Mouse (Mus musculus) megakaryocyte, embryonic 14.5 days (primary cell): ENCODE data around the gene Capn1. TPM values are rescaled to one million over a fixed set of nuclear protein-coding genes. Genes with fewer than 3 reads are reported as not detected.

ENCODE experiments used
- H3K27me3 ChIP-seq: replicated peaks from 2 replicates; pipeline ENCODE3; 2012; ENCODE audit warnings: inconsistent platforms
- H3K36me3 ChIP-seq: replicated peaks from 2 replicates; pipeline ENCODE3; 2012; ENCODE audit warnings: low read length, inconsistent platforms, mixed read lengths
- H3K4me1 ChIP-seq: 2 replicates; pipeline ENCODE4 v1.6.1; 2012; ENCODE audit warnings: inconsistent platforms
- H3K4me3 ChIP-seq: replicated peaks from 2 replicates; pipeline ENCODE3; 2012; ENCODE audit warnings: moderate library complexity, mild to moderate bottlenecking, inconsistent platforms
- H3K9me3 ChIP-seq: 2 replicates; pipeline ENCODE4 v1.6.1; 2012; ENCODE audit warnings: inconsistent platforms
- FLI1 ChIP-seq: IDR thresholded peaks from 2 replicates; pipeline ENCODE4 v1.6.1; 2012; ENCODE audit warnings: low read length, inconsistent platforms, mixed read lengths
- GATA1 ChIP-seq: IDR thresholded peaks from 3 replicates; pipeline ENCODE4 v1.6.1; 2012; ENCODE audit warnings: mixed read lengths, low read length, inconsistent platforms, borderline replicate concordance
- polyA plus RNA-seq: library from polyadenylated mRNA; stranded (reverse); fragments of >175 nt; gene quantifications from 2 replicates; pipeline ENCODE4 v1.2.3, GENCODE M21; 2012; ENCODE audit warnings: low replicate concordance; ENCODE audit not compliant: insufficient read depth

Capn1 gene
- polyA plus RNA-seq, 1 experiment, result 66.2 TPM

DNA sequence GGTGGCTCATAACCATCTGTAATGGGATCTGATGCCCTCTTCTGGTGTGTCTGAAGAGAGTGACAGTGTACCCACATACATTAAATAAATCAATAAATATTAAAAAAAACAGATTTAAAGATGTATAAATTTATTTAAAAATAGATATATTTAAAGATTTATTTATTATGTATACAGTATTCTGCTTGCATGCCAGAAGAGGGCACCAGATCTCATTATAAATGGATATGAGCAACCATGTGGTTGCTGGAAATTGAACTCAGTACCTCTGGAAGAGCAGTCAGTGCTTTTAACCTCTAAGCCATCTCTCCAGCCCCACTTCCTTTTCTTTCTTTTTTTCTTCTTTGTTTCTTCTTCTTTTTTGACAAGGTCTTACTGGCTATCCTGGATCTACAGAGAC lies 24.3 kb upstream of the Capn1 start:
- TF ChIP-seq FLI1, result no peak
- TF ChIP-seq GATA1, result no peak
- Histone ChIP-seq H3K4me1 (peaks cover 32% of the 10 kb centered on the region), H3K4me3 (no peak overlapping the region), H3K9me3 (no peaks in the 10 kb centered on the region), H3K36me3 (no peaks in the 10 kb centered on the region), H3K27me3 (peaks cover 2% of the 10 kb centered on the region)

GRCm38 (mm10) chr19:6038326-6038725 lies 22.6 kb upstream of the Capn1 start:
- Histone ChIP-seq H3K27me3 (peaks cover 2% of the 10 kb centered on the region), H3K4me3 (no peak overlapping the region), H3K4me1 (peaks cover 24% of the 10 kb centered on the region), H3K36me3 (no peaks in the 10 kb centered on the region), H3K9me3 (no peaks in the 10 kb centered on the region)
- no peak for TF ChIP-seq GATA1
- no peak for TF ChIP-seq FLI1

GRCm38 (mm10) chr19:6037695-6038094 lies 22.0 kb upstream of the Capn1 start:
- no peaks in the 10 kb centered on the region for H3K9me3 ChIP-seq
- peaks cover 24% of the 10 kb centered on the region for H3K4me1 ChIP-seq
- TF ChIP-seq FLI1, result no peak
- no peak for TF ChIP-seq GATA1
- no peak overlapping the region for H3K4me3 ChIP-seq
- H3K36me3 ChIP-seq, result no peaks in the 10 kb centered on the region
- peaks cover 2% of the 10 kb centered on the region for H3K27me3 ChIP-seq

- TF ChIP-seq GATA1, result no peak
- no peak for TF ChIP-seq FLI1
- Histone ChIP-seq H3K4me3 (no peak overlapping the region), H3K27me3 (peaks cover 6% of the 10 kb centered on the region), H3K4me1 (peaks cover 21% of the 10 kb centered on the region), H3K36me3 (no peaks in the 10 kb centered on the region), H3K9me3 (no peaks in the 10 kb centered on the region)
Measured at GRCm38 (mm10) chr19:6035966-6036585, 20.4 kb upstream of the Capn1 start.

GRCm38 (mm10) chr19:6030520-6031280 lies 15.0 kb upstream of the Capn1 start:
- Histone ChIP-seq H3K27me3 (peaks cover 13% of the 10 kb centered on the region), H3K36me3 (no peaks in the 10 kb centered on the region), H3K4me3 (no peak overlapping the region), H3K4me1 (no peaks in the 10 kb centered on the region; the same call in 1 of the 2 replicates), H3K9me3 (no peaks in the 10 kb centered on the region)
- TF ChIP-seq FLI1 (no peak), GATA1 (no peak)

- Histone ChIP-seq H3K27me3 (peaks cover 22% of the 10 kb centered on the region), H3K4me1 (no peaks in the 10 kb centered on the region; the same call in 1 of the 2 replicates), H3K36me3 (no peaks in the 10 kb centered on the region), H3K9me3 (no peaks in the 10 kb centered on the region), H3K4me3 (no peak overlapping the region)
- TF ChIP-seq GATA1 (no peak), FLI1 (no peak)
Measured at GRCm38 (mm10) chr19:6029426-6029825, 13.7 kb upstream of the Capn1 start.

GRCm38 (mm10) chr19:6028991-6029390 lies 13.3 kb upstream of the Capn1 start:
- H3K9me3 ChIP-seq, result no peaks in the 10 kb centered on the region
- TF ChIP-seq FLI1, result no peak
- TF ChIP-seq GATA1, result no peak
- no peak overlapping the region for H3K4me3 ChIP-seq

GRCm38 (mm10) chr19:6023930-6024329 lies 8.2 kb upstream of the Capn1 start:
- Histone ChIP-seq H3K27me3 (peaks cover 30% of the 10 kb centered on the region), H3K4me3 (no peak overlapping the region), H3K4me1 (peaks cover 11% of the 10 kb centered on the region; the same call in 1 of the 2 replicates), H3K9me3 (no peaks in the 10 kb centered on the region), H3K36me3 (no peaks in the 10 kb centered on the region)
- TF ChIP-seq FLI1, result no peak
- no peak for TF ChIP-seq GATA1

More at GRCm38 (mm10) chr19:6028991-6029390, 13.3 kb upstream of the Capn1 start:
- H3K27me3 ChIP-seq, result peaks cover 24% of the 10 kb centered on the region
- no peaks in the 10 kb centered on the region; the same call in 1 of the 2 replicates for H3K4me1 ChIP-seq
- no peaks in the 10 kb centered on the region for H3K36me3 ChIP-seq

DNA sequence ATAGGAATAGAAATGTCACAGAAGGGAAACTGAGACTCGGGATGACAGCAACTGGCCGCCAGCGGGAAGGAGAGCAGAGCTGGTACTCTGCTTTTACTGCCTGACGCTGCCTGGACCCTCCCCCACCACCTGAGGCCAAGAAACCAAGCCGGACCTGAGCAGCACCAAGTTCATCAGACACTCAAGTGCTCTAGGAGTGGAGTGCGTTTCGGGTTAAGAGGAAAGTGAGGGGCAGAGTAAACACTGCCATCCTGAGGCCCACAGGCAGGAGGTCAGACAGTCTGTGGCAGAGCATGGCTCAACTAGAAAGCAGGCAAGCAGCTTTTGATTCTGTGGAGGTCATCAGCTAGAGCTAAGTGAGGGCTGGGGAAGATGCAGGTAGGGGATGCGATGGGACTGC lies 7.4 kb upstream of the Capn1 start:
- no peak for TF ChIP-seq FLI1
- no peak for TF ChIP-seq GATA1
- no peaks in the 10 kb centered on the region for H3K9me3 ChIP-seq
- H3K4me1 ChIP-seq, result peaks cover 18% of the 10 kb centered on the region

GRCm38 (mm10) chr19:6020276-6020675 lies 4.6 kb upstream of the Capn1 start:
- H3K4me1 ChIP-seq, result peaks cover 43% of the 10 kb centered on the region
- no peaks in the 10 kb centered on the region for H3K36me3 ChIP-seq
- no peak for TF ChIP-seq FLI1
- TF ChIP-seq GATA1, result no peak
- no peak overlapping the region for H3K4me3 ChIP-seq
- H3K27me3 ChIP-seq, result peaks cover 21% of the 10 kb centered on the region
- H3K9me3 ChIP-seq, result no peaks in the 10 kb centered on the region

More for the DNA sequence above, 7.4 kb upstream of the Capn1 start:
- Histone ChIP-seq H3K27me3 (peaks cover 29% of the 10 kb centered on the region), H3K36me3 (no peaks in the 10 kb centered on the region), H3K4me3 (no peak overlapping the region)
